Mouse (Mus musculus) layer of hippocampus, postnatal 14 days (tissue): ENCODE data around the gene Psmb10. TPM values are rescaled to one million over a fixed set of nuclear protein-coding genes. Genes with fewer than 3 reads are reported as not detected.

Experiments used
- microRNA-seq, 2 experiments: library from miRNA; unstranded; fragments of <30 nt; microRNA quantifications; one replicate each; pipeline ENCODE4 v1.2.0; 2021
- total RNA-seq, 2 experiments: library from RNA; stranded (reverse); gene quantifications; 2 replicates each; pipeline ENCODE4 v1.2.3; 2021

Gene Psmb10
- total RNA-seq, 2 experiments from 2014 or later = 62.8 to 71.5 TPM

Small RNA genes within 50 kb of the gene (microRNA-seq; reads per million reads assigned to microRNA genes)
- gene Mir7074 = 0 to 0.23 reads per million in 2 experiments

Other genes starting within 250 kb of the Psmb10 start
- 10 to 100 TPM; 42.8 to 43.5 TPM for gene Acd, start 237.3 kb downstream of the Psmb10 start, total RNA-seq
- 10 to 100 TPM; 36.8 to 38.4 TPM for gene Pard6a, start 237.3 kb downstream of the Psmb10 start, total RNA-seq
- not detected for gene 4933405L10Rik, start 230.8 kb downstream of the Psmb10 start, total RNA-seq
- gene Enkd1, start 230.2 kb downstream of the Psmb10 start, total RNA-seq = 1 to 10 TPM; 8.6 to 9.0 TPM
- 10 to 100 TPM; 21.5 to 26.7 TPM for gene Gfod2, start 179.8 kb downstream of the Psmb10 start, total RNA-seq
- 10 to 100 TPM; 25.5 to 26.0 TPM for gene Ranbp10, start 111.1 kb downstream of the Psmb10 start, total RNA-seq
- gene Tsnaxip1, start 110.7 kb downstream of the Psmb10 start, total RNA-seq = under 1 TPM; 0.24 to 0.85 TPM
- 10 to 100 TPM; 18.8 to 19.5 TPM for gene Cenpt, start 85.2 kb downstream of the Psmb10 start, total RNA-seq
- 10 to 100 TPM; 34.5 to 36.1 TPM for gene Thap11, start 83.3 kb downstream of the Psmb10 start, total RNA-seq
- 10 to 100 TPM; 36.5 to 45.5 TPM for gene Nutf2, start 77.9 kb downstream of the Psmb10 start, total RNA-seq
- 10 to 100 TPM; 57.2 to 66.0 TPM for gene Edc4, start 57.6 kb downstream of the Psmb10 start, total RNA-seq
- 1 to 10 TPM; 1.1 to 2.1 TPM for gene Nrn1l, start 44.9 kb downstream of the Psmb10 start, total RNA-seq
- 1 to 10 TPM; 7.2 to 9.0 TPM for gene Pskh1, start 38.0 kb downstream of the Psmb10 start, total RNA-seq
- 1 to 10 TPM; 1.2 to 1.3 TPM for gene Ctrl, start 4.6 kb downstream of the Psmb10 start, total RNA-seq
- gene Lcat, start 4.9 kb upstream of the Psmb10 start, total RNA-seq = 10 to 100 TPM; 46.9 to 52.8 TPM
- gene Slc12a4, start 27.7 kb upstream of the Psmb10 start, total RNA-seq = 10 to 100 TPM; 28.1 to 35.8 TPM
- gene Dpep3, start 41.0 kb upstream of the Psmb10 start, total RNA-seq = not detected
- 10 to 100 TPM; 17.2 to 19.5 TPM for gene Dus2, start 52.9 kb upstream of the Psmb10 start, total RNA-seq
- gene Dpep2nb, start 67.5 kb upstream of the Psmb10 start, total RNA-seq = not detected
- gene Ddx28, start 73.4 kb upstream of the Psmb10 start, total RNA-seq = 10 to 100 TPM; 11.1 to 12.6 TPM
- 10 to 100 TPM in 1 of 2 experiments, 1 to 10 TPM in 1; 9.9 to 11.6 TPM for gene Nfatc3, start 120.4 kb upstream of the Psmb10 start, total RNA-seq
- not detected for gene Esrp2, start 198.5 kb upstream of the Psmb10 start, total RNA-seq
- gene Pla2g15, start 212.0 kb upstream of the Psmb10 start, total RNA-seq = 10 to 100 TPM; 18.5 to 19.4 TPM
- gene Slc7a6, start 230.4 kb upstream of the Psmb10 start, total RNA-seq = 10 to 100 TPM; 25.7 to 26.3 TPM